Mouse (Mus musculus) CH12.LX (cell line): ENCODE measurements around the gene Asb15.

ENCODE experiments used
- BHLHE40 ChIP-seq: IDR thresholded peaks from 2 replicates; pipeline ENCODE4 v1.6.1; 2011; ENCODE audit warnings: mild to moderate bottlenecking, low read depth, low read length, improper control_type of control experiment
- CHD2 ChIP-seq: IDR thresholded peaks from 2 replicates; pipeline ENCODE4 v1.6.1; 2011; ENCODE audit warnings: low read length, improper control_type of control experiment
- CTCF ChIP-seq, 2 experiments: IDR thresholded peaks in 1 of 2; conservative IDR thresholded peaks in 1 of 2; 2 replicates each; pipeline ENCODE4 v1.5.1; 2011 to 2012; ENCODE audit warnings: low read depth in 2 of 2, low read length in 2 of 2, improper control_type of control experiment in 1 of 2, inconsistent platforms in 1 of 2, mild to moderate bottlenecking in 1 of 2, moderate library complexity in 1 of 2
- ETS1 ChIP-seq: conservative IDR thresholded peaks from 2 replicates; pipeline ENCODE4 v1.6.1; 2012; ENCODE audit warnings: low read depth, mild to moderate bottlenecking, inconsistent platforms, low read length, improper control_type of control experiment, moderate library complexity
- KAT2A ChIP-seq: IDR thresholded peaks from 2 replicates; pipeline ENCODE4 v1.6.1; 2012; ENCODE audit warnings: low read length, improper control_type of control experiment, inconsistent platforms; ENCODE audit not compliant: insufficient replicate concordance
- MXI1 ChIP-seq: IDR thresholded peaks from 2 replicates; pipeline ENCODE4 v1.6.1; 2011; ENCODE audit warnings: mild to moderate bottlenecking, low read depth, low read length, improper control_type of control experiment
- POLR2A ChIP-seq: IDR thresholded peaks from 2 replicates; pipeline ENCODE4 v1.6.1; 2011; ENCODE audit warnings: low read depth, mild to moderate bottlenecking, improper control_type of control experiment, low read length
- UBTF ChIP-seq: IDR thresholded peaks from 2 replicates; pipeline ENCODE4 v1.6.1; 2012; ENCODE audit warnings: low read depth, mild to moderate bottlenecking, inconsistent platforms, low read length, improper control_type of control experiment, moderate library complexity
- ZNF384 ChIP-seq: IDR thresholded peaks from 2 replicates; pipeline ENCODE4 v1.6.1; 2012; ENCODE audit warnings: low read depth, low read length, improper control_type of control experiment, inconsistent platforms

- no peak for TF ChIP-seq ETS1
- no peak for TF ChIP-seq MXI1
- TF ChIP-seq BHLHE40: no peak
- TF ChIP-seq ZNF384: no peak
- TF ChIP-seq CTCF (conservative IDR thresholded peaks at IDR 0.05 in 1 of 2, IDR thresholded peaks at IDR 0.05 in 1 of 2; ENCODE audit: low read depth in 2 of 2, low read length in 2 of 2): no peak
- no peak for TF ChIP-seq UBTF
- TF ChIP-seq CHD2: no peak
- TF ChIP-seq KAT2A: no peak
- TF ChIP-seq POLR2A: no peak
Observed at GRCm38 (mm10) chr6:24612074-24612755, 84.3 kb downstream of the Asb15 start.
